Mouse (Mus musculus): ENCODE results near the gene Fndc3b.
A peak's percentile ranks its signal among the peaks of the same experiment; 100 is the strongest.

Fndc3b gene

GRCm38 (mm10) chr3:27710648-27711428 is at the start of gene Fndc3b:
Fndc3b (minus strand) TSS chr3:27711307.
- peak; percentile 81 for DNase-seq (ENCODE audit: low read depth)

- DNase-seq (ENCODE audit: low read depth), result no peak
Measured at GRCm38 (mm10) chr3:27760278-27760677, 49.2 kb upstream of the Fndc3b start.

- DNase-seq (ENCODE audit: low read depth), result no peak
Measured at GRCm38 (mm10) chr3:27758976-27759375, 47.9 kb upstream of the Fndc3b start.

DNA sequence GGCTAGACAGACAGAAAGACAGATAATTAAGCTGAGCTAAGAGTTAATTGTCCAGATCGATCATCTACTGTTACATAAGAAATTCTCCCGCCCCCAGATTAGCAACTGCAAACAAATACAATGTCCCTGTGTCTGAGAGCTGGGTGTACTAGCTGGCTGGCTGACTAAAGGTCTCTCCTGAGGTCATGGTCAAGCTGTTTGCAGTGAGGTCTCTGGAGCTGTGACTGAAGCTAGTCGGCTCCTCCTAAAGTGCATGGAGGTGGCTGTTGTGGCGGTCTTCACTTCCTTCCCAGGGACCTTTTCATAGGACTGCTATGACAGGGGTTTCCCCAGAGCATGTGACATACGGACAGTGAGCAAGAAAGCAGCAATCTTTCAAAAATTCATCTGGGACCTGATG is 40.5 kb upstream of the Fndc3b start:
- no peak for DNase-seq (ENCODE audit: low read depth)

DNA sequence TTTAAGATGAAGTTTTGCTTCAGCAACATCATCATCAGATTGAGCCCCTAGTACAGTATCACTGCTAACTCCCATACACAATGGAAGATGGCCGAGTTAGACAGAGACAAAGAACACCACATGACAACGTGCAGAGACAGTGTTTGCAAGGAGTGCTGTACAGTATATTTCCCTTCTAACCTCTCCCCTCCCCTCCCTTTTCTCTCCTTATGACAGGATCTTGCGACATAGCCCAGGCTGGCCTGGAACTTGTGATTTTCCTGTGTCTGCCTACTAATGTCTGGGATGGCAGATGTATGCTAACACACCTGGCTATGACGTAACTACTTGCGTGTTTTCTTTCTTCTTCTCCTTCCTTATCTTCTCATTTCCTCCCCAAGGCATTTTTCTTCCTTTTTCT is 40.0 kb upstream of the Fndc3b start:
- no peak for DNase-seq (ENCODE audit: low read depth)

DNA sequence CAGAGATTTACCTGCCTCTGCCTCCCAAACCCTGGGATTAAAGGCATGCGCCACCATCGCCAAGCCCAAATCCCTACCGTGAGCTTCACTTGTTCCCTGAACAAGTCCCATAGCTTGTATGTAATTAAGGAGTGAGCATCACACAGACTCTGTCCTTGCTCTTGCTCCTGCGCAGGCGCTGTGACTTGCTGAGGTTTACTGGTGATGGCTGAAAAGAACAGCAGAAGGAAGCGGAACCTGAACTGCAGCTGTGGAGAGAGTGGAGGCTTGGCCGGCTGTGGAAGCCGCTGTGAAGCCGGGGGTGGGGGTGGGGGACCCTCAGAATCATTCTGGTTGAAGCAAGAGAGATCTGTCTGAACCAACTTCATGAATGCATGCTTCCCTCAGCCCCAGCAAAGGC is 34.5 kb upstream of the Fndc3b start:
- DNase-seq (ENCODE audit: low read depth), result no peak

DNA sequence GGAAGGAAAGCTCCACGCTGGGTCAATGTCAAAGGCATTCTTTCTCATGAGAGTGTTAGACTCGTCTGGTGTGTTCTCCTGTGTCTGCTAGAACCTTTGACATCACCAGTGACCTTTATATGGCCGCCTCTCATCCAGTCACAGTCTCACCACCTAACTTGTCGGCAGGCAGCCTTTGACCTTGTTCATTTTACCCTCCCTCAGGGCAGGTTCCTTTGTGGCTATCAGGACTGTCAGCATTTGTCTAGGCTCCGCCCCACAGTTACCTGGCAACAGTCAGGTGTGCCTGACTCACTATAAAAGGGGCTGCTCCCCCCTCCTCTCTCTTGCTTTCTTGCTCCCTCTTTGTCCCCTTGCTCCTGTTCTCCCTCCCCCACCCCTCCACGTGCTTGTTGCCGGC is 33.6 kb upstream of the Fndc3b start:
- no peak for DNase-seq (ENCODE audit: low read depth)

- DNase-seq (ENCODE audit: low read depth), result no peak
Measured at GRCm38 (mm10) chr3:27743271-27744145, 32.4 kb upstream of the Fndc3b start.

GRCm38 (mm10) chr3:27742124-27742523 is 31.0 kb upstream of the Fndc3b start:
- DNase-seq (ENCODE audit: low read depth), result no peak

DNA sequence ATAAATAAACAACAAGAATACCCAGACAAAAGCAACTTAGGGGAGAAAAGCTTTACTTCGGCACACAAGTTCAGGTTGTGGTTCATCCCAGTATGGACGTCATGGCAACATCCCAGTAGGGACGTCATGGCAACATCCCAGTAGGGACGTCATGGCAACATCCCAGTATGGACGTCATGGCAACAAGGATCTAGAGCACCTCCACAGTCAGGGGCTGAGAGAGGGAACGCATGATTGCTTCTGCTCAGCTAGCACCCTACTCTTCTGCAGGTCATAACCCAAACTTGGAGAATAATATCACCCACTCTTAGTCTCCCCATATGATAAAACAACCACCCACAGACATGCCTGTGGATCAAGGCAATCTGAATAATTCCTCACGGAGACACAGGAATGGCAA is 29.0 kb upstream of the Fndc3b start:
- DNase-seq (ENCODE audit: low read depth), result no peak

DNA sequence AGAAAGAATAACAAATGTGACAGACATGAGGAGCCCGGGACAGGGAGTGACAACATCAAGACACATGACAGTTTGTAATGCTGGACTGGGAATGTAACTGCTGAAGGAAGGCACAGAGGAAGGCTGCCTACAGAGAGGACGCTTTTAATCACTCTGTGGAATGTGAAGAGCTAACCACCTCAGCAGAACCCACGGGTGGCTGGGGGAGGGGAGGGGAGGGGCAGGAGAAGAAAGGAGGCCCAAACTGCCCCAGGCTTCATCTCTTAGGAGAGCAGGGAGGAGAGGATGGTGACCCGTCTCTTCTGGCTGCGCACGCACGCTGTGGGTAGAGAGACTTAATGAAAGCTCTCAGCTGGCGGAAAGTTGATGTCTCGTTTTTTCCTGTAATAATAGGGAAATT is 25.1 kb upstream of the Fndc3b start:
- DNase-seq (ENCODE audit: low read depth), result no peak

- DNase-seq (ENCODE audit: low read depth), result no peak
Measured at GRCm38 (mm10) chr3:27735113-27735512, 24.0 kb upstream of the Fndc3b start.

DNA sequence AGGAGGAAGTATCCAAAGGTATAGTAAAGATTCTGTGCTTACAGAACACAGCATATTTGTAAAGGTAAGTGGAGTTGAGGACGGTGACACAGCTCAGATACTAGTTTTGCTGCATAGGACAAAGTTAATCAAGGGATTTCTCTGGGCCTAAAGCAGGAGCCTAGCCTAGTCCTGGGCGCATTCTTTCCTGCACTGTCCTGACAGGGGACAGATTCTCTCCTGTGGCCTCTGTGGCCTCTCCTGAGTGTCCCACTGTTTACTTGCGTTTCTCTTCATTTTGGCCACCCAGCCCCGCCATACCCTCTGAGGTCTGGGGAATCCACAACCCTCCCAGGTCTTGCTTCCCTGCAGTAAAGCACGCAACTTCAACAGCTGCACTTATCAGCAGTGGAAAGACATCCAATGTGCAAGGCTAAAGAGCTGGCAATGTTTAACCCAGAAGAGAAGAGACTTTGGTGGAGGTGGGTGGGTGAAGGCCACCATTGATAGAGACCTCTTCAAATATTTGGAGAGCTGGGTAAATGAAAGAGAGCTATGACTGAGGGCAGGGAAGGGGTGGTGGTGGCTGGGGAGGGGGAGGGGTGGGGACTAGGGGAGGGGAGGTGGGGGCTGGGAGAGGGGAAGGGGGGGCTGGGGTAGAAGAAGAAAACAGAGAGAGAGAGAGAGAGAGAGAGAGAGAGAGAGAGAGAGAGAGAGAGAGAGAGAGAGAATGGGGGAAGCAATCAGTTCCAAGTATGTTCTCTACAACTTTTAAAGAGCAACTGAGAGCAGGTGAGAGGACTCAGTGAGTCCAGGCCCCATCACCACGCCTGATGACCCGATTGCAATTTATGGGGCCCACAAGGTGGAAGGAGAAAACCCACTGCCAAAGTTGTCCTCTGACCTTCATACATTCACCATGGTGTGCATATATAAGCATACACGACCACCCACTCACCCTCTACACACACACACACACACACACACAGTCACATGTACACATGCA is 18.0 kb upstream of the Fndc3b start:
- no peak for DNase-seq (ENCODE audit: low read depth)

DNA sequence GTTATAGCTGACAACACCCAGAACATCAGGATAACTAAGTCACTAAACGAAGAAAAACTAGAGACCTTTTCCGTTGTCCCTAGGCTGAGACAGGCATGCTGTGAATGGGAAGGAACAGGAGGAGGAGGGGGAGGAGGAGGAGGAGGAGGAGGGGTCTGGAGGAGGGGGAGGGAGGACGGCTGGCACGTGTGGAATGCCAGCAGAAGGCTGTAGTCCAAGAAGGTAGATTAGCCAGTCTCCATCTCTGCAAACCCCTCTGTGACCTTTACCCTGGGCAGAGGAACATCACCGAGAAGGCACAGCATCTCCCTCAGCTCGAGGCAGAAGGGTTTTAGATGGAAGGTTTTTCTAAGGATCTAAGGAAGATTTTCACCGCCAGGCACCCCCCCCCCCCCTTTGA is 17.1 kb upstream of the Fndc3b start:
- no peak for DNase-seq (ENCODE audit: low read depth)

DNA sequence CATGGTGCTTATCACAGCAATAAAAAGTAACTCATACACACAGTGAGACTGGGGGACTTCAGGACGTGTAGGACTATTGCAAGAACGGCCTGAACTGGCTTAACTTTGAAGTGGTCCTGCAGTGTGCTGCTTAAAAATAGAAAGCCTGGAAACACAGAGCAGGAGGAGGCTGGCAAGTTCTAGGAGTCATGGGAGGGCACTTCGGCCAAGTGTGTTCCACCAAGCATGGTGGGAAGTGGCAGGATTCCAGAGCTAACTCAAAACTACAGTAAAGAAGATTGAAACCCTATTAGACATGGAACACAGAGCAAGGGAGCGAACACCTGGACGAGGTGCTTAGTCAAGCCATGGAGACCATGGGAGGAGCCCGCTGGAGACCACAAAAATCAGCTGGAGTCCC is 14.6 kb upstream of the Fndc3b start:
- DNase-seq (ENCODE audit: low read depth), result no peak

DNA sequence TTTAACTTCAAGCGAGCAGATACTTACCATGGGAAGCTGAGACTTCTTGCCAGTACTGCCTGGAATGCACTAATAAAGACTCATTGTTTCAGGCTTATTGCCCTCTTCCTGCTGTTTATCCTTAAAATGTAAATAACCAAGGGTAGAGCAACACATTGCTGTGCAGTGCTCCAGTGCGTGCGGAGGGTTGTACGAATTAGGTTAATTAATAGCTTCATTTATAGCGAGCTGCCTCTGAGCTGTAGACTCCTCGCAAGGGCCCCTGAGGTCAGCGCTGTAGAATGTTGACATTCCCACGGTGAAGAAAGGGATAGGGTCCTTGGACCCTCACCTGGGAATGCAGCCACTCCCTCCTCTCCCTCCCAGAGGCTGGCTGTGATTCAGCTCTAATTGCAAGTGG is 13.1 kb upstream of the Fndc3b start:
- DNase-seq (ENCODE audit: low read depth), result no peak

DNA sequence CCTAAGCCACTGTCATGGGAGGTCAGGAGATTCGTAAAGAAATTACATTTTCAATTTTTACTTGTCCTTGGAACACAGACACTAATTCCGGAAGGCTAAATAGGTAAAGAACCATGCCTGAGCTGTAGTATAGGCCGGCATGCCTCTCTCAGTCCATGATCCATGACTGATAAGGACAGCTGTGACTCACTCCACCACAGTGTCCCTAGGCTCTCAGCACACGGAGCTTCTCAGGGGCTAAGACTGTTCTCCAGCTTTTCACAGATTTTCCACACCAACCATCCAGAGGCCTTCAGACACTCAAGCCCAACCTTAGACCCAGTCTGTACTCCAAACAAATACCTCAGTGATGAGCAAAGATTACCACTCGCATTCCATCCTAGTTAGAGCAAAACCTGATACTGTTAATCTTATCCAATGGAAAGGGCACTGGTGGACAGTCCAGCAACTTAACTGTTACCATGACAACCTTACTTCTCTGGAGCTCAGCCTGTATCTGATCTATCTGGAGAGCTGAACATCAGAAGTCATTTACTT is 7.8 kb upstream of the Fndc3b start:
- no peak for DNase-seq (ENCODE audit: low read depth)

GRCm38 (mm10) chr3:27713971-27714370 is 2.9 kb upstream of the Fndc3b start:
- DNase-seq (ENCODE audit: low read depth), result no peak

DNA sequence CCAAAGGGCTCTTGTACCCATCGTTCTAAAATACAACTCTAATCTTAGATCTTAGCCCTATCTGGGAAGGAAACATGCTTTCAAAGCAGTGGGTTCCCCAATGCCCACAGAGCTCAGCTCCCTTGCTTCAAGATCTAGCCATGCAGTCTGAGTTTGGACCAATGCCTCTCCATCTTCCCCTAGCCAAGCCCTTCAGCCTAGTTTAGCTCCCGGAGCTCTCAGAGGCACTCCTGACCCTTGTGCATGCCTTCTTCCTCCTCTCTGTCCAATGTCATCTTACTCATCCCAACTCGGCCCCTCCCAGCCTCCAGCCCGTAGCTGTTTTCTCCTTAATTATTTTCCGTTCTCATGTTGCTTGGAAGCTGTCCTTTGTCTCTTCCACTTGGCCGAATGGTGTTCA is 1.3 kb upstream of the Fndc3b start:
- no peak for DNase-seq (ENCODE audit: low read depth)

DNA sequence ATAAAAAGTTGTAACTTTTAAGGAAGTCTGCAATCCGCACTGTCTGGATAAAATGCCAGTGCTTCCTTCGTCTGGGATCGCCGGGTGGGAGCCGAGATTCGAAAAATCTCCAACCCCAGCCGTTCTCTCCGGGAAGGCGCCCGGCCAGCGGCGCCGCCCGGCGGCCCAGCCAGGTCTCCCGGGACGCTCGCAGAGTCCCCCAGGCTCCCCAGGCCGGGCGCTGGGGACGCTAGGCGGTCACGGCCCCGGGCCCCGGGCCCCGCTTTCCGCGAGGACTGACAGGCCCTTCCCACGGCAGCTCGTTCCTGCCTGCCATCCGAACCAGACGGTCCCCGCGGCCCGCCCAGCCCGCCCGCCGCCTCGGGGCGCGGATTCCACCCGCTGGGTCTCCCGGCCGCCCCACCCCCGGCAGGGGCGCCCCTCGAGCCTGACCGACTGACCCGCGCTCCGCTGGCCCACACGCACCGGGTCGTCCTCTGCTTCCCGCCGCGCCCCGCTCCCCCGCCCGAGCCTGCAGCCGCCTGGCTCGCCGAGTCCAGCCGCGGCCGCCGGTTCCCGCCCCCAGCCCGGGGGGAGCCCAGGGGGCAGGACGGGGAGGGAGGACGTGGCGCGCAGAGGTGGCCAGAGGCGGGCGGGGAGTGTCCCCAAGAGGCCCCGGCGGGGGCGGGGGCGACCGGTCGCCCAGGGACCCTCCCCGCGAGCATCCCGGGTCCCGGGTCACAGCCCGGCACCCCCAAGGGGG is 1.0 kb downstream of the Fndc3b start:
- DNase-seq (ENCODE audit: low read depth), result peak; percentile 14

Measured in induced T-regulatory cell, adult 2 months (primary cell).